Comparison of ENCODE assay signal across 15 mouse cellular contexts in genomic region chr1:167648670-167649069, GRCm38 (mm10). TPM values are rescaled to one million over a fixed set of nuclear protein-coding genes. Genes with fewer than 3 reads are reported as not detected.
"Had no signal": no experiment of that assay in that cellular context is flagged by ENCODE, and none has a peak within 500 bp of the region (broad histone marks: within the 10 kb centered on the region; RNA-seq: fewer than 3 reads in every experiment).

No protein-coding gene starts in this region.

- H3K9me3 ChIP-seq: limb, embryonic 13.5 days; liver, embryonic 12.5 days; lung, embryonic 15.5 days; midbrain, embryonic 12.5 days; neural tube, embryonic 13.5 days had no signal

- H3K4me1 ChIP-seq: liver, embryonic 12.5 days; midbrain, embryonic 12.5 days; neural tube, embryonic 13.5 days had no signal

- DNase-seq: kidney, adult 18-20 months; retina, postnatal 1 day; right cerebral cortex, postnatal 4 days; thymus, postnatal 4 days had no signal

- H3K4me2 ChIP-seq: limb, embryonic 13.5 days; liver, embryonic 12.5 days; lung, embryonic 15.5 days; midbrain, embryonic 12.5 days; neural tube, embryonic 13.5 days had no signal

- H3K27ac ChIP-seq: left cerebral cortex, adult 2 months; limb, embryonic 13.5 days; liver, embryonic 12.5 days; lung, embryonic 15.5 days; midbrain, embryonic 12.5 days; neural tube, embryonic 13.5 days had no signal

- H3K4me3 ChIP-seq: left cerebral cortex, adult 2 months; limb, embryonic 13.5 days; liver, embryonic 12.5 days; lung, embryonic 15.5 days; midbrain, embryonic 12.5 days; neural tube, embryonic 13.5 days had no signal

- ATAC-seq: liver, embryonic 12.5 days; midbrain, embryonic 16.5 days had no signal

- H3K36me3 ChIP-seq: limb, embryonic 13.5 days; liver, embryonic 12.5 days; lung, embryonic 15.5 days; midbrain, embryonic 12.5 days; neural tube, embryonic 13.5 days had no signal

- H3K9ac ChIP-seq: limb, embryonic 13.5 days; liver, embryonic 12.5 days; lung, embryonic 15.5 days; midbrain, embryonic 12.5 days; neural tube, embryonic 13.5 days had no signal

RNA-seq across cellular contexts. Expression of gene Lmx1a, which starts 40.4 kb away (rescaled TPM):
- total RNA-seq: left cerebral cortex, adult 2 months; left cerebral cortex, postnatal 14 days; megakaryocyte-erythroid progenitor cell, adult 5-6 weeks had no signal
- polyA plus RNA-seq: kidney, embryonic 14.5 days; lung, embryonic 15.5 days; spleen, adult 2 months had no signal
